Comparison of ENCODE assay signal across 18 mouse cellular contexts in the genomic region with DNA sequence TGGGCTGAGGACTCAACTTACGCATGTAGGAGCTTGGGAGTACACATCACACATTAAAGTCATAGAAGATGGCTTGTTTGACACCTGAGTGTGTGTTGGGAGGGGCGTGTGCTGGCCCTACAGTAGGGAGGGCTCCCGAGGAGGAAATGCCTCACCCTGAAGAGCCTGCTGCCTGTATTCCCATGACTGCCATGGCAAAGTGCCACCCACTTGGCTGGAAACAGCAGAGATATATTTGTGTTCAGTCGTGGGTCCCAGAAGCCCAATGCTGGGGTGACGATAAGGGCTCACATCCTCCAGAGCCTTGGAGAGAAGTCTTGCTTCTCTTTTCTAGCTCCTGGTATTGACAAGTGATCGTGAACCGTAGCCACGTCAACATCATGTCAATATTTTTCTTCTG.
"Had no signal": no experiment of that assay in that cellular context is flagged by ENCODE, and none has a peak within 500 bp of the region (broad histone marks: within the 10 kb centered on the region; RNA-seq: fewer than 3 reads in every experiment).

No protein-coding gene starts in this region.

- H3K27ac ChIP-seq: midbrain, embryonic 10.5 days; midbrain, embryonic 12.5 days; neural tube, embryonic 13.5 days; neural tube, embryonic 15.5 days had no signal

- H3K9me3 ChIP-seq: midbrain, embryonic 10.5 days; midbrain, embryonic 12.5 days; neural tube, embryonic 13.5 days; neural tube, embryonic 15.5 days had no signal

- H3K9ac ChIP-seq: lung, embryonic 14.5 days; midbrain, embryonic 12.5 days; neural tube, embryonic 13.5 days; neural tube, embryonic 15.5 days had no signal

- H3K4me2 ChIP-seq: lung, embryonic 14.5 days; midbrain, embryonic 12.5 days; neural tube, embryonic 13.5 days; neural tube, embryonic 15.5 days had no signal

- ATAC-seq: midbrain, embryonic 16.5 days had no signal

- DNase-seq: lung, adult 18-20 months; lung, embryonic 14.5 days; lung, postnatal 4 days; midbrain, embryonic 14.5 days; retina, postnatal 1 day; right cerebral cortex, adult 18-20 months; right cerebral cortex, postnatal 25 days; right cerebral cortex, postnatal 4 days; spleen, adult 18-20 months; thymus, adult 18-20 months; thymus, postnatal 14 days; thymus, postnatal 36 days had no signal

- H3K36me3 ChIP-seq: midbrain, embryonic 10.5 days; midbrain, embryonic 12.5 days; neural tube, embryonic 13.5 days; neural tube, embryonic 15.5 days had no signal

- H3K4me3 ChIP-seq: midbrain, embryonic 10.5 days; midbrain, embryonic 12.5 days; myocyte; neural tube, embryonic 13.5 days; neural tube, embryonic 15.5 days had no signal

- H3K27me3 ChIP-seq: midbrain, embryonic 12.5 days; neural tube, embryonic 13.5 days; neural tube, embryonic 15.5 days had no signal
